Mouse (Mus musculus): ENCODE data around the gene a.

DNA sequence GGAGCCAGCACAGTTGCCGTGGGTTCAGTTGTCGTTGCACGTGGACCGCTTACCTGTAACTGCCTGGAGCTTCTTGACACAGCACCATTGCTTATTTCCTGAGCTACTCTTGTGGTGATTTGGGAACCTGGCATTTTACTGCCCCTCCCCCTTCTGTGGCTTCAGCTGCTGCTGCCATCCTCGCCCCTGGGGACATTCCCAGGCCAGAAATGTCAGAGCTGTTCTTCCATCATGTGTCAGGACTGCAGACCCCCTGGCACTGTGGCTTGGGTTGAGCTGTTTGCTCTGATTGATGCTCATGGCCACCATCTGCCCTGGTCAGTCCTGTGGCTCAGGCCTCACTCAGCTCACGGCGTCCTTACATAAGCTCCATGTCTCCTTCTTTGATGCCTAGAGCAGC is 129.7 kb downstream of the a start:
- TF ChIP-seq POLR2A (IDR thresholded peaks at IDR 0.05; ENCODE audit: borderline replicate concordance, control insufficient read depth, low read depth, low read length), result no peak
- TF ChIP-seq CTCF (IDR thresholded peaks at IDR 0.05; ENCODE audit: control insufficient read depth, insufficient read depth, low read length), result no peak

All from bone marrow, adult 2 months (tissue).